ENCODE assay signal across 12 mouse cellular contexts in genomic region chr11:32961600-32961999, GRCm38 (mm10).
DNase-seq lines count a peak whose midpoint lies in the region; ATAC-seq and TF ChIP-seq lines count a peak whose summit lies in the region.
"Had no signal": no experiment of that assay in that cellular context is flagged by ENCODE, and none has a peak within 500 bp of the region (broad histone marks: within the 10 kb centered on the region; RNA-seq: fewer than 3 reads in every experiment).

No protein-coding gene starts in this region.

- 78% methylated on average over 3 of the region's 3 CpGs for WGBS in forebrain, postnatal 0 days
- 70% methylated on average over 3 of the region's 3 CpGs for WGBS in forebrain, embryonic 16.5 days
- WGBS in liver, adult 2 months: 53% methylated on average over 3 of the region's 3 CpGs
- 72% methylated on average over 3 of the region's 3 CpGs for WGBS in limb, embryonic 11.5 days

- H3K4me2 ChIP-seq in forebrain, postnatal 0 days (ENCODE audit: low read depth): no peak overlapping the region
- no peak overlapping the region for H3K4me2 ChIP-seq in forebrain, embryonic 16.5 days (ENCODE audit: low read length)
- H3K4me2 ChIP-seq in limb, embryonic 11.5 days (ENCODE audit: low read depth, severe bottlenecking): no peak overlapping the region

- DNase-seq in forebrain, postnatal 0 days: no peak
- DNase-seq in liver, adult 2 months (ENCODE audit: extremely low read depth, low read depth, low spot score): no peak
- no peak for DNase-seq in liver
- peak; percentile 62 for DNase-seq in ES-E14 (ENCODE audit: low read depth, low spot score)
- peak; percentile 60 for DNase-seq in limb, embryonic 11.5 days (ENCODE audit: low spot score)
- DNase-seq in Muller cell, postnatal 12 days (ENCODE audit: inconsistent ontology term): no peak
- DNase-seq in right cerebral cortex, postnatal 36 days (ENCODE audit: low spot score in 2 of 2): no peak
- DNase-seq: cerebellum, adult 9-11 months; heart, postnatal 36 days; layer of hippocampus, adult 9-11 months had no signal

- peak; percentile 57 for TF ChIP-seq CTCF in forebrain, postnatal 0 days (IDR thresholded peaks at IDR 0.05; ENCODE audit: low read depth)
- peak; percentile 23; the same call in 1 of the 2 replicates for TF ChIP-seq CTCF in liver, adult 2 months (IDR thresholded peaks at IDR 0.05; ENCODE audit: low read depth, low read length)

- no peak for TF ChIP-seq POLR2A in liver, adult 2 months (IDR thresholded peaks at IDR 0.05; ENCODE audit: extremely low read depth, insufficient read depth, low read length)

- H3K4me3 ChIP-seq in forebrain, postnatal 0 days (ENCODE audit: low read depth, low read length): no peak overlapping the region
- no peak overlapping the region for H3K4me3 ChIP-seq in forebrain, embryonic 16.5 days (replicated peaks; ENCODE audit: low read length)
- no peak overlapping the region for H3K4me3 ChIP-seq in liver, adult 2 months (ENCODE audit: insufficient read depth, low read depth, low read length)
- H3K4me3 ChIP-seq in ES-E14 (ENCODE audit: insufficient read depth in 1 of 2, low read depth in 1 of 2, low read length in 2 of 2, poor library complexity in 1 of 2, severe bottlenecking in 1 of 2): no peak overlapping the region
- no peak overlapping the region for H3K4me3 ChIP-seq in limb, embryonic 11.5 days (ENCODE audit: low read depth, low read length)

- H3K36me3 ChIP-seq in forebrain, postnatal 0 days (ENCODE audit: insufficient read depth): no peaks in the 10 kb centered on the region
- no peaks in the 10 kb centered on the region for H3K36me3 ChIP-seq in forebrain, embryonic 16.5 days (ENCODE audit: control insufficient read depth, insufficient read depth)
- no peaks in the 10 kb centered on the region for H3K36me3 ChIP-seq in liver, adult 2 months (ENCODE audit: control insufficient read depth, insufficient read depth, low read length)
- H3K36me3 ChIP-seq in ES-E14 (ENCODE audit: control insufficient read depth, insufficient read depth, low read length, poor library complexity, severe bottlenecking): no peaks in the 10 kb centered on the region
- no peaks in the 10 kb centered on the region for H3K36me3 ChIP-seq in limb, embryonic 11.5 days (ENCODE audit: control insufficient read depth, insufficient read depth, low read length)

- H3K9me3 ChIP-seq in forebrain, postnatal 0 days (ENCODE audit: low read length): no peaks in the 10 kb centered on the region
- no peaks in the 10 kb centered on the region; the same call in 1 of the 2 replicates for H3K9me3 ChIP-seq in forebrain, embryonic 16.5 days (ENCODE audit: control insufficient read depth, low read length)
- no peaks in the 10 kb centered on the region for H3K9me3 ChIP-seq in ES-E14 (ENCODE audit: control insufficient read depth, insufficient read depth, low read depth, low read length)
- H3K9me3 ChIP-seq in limb, embryonic 11.5 days (ENCODE audit: control insufficient read depth, low read length): no peaks in the 10 kb centered on the region

- H3K4me1 ChIP-seq in forebrain, postnatal 0 days (ENCODE audit: insufficient read depth): no peaks in the 10 kb centered on the region
- H3K4me1 ChIP-seq in forebrain, embryonic 16.5 days (replicated peaks; ENCODE audit: control insufficient read depth, insufficient read depth, low read length): 0 out of 2 replicates have a peak, but pooled peaks cover 2% of the 10 kb centered on the region
- no peaks in the 10 kb centered on the region for H3K4me1 ChIP-seq in liver, adult 2 months (ENCODE audit: control insufficient read depth, insufficient read depth, low read length)
- H3K4me1 ChIP-seq in ES-E14 (ENCODE audit: control insufficient read depth in 2 of 2, insufficient read depth in 2 of 2, low read length in 2 of 2, poor library complexity in 1 of 2): no peaks in the 10 kb centered on the region
- peaks cover 12% of the 10 kb centered on the region for H3K4me1 ChIP-seq in limb, embryonic 11.5 days (ENCODE audit: control insufficient read depth, insufficient read depth, low read length)

- ATAC-seq in forebrain, postnatal 0 days: no peak
- no peak for ATAC-seq in forebrain, embryonic 16.5 days
- no peak for ATAC-seq in limb, embryonic 11.5 days (ENCODE audit: insufficient number of reproducible peaks, low FRiP score, low TSS enrichment, low read depth)
- ATAC-seq: forebrain, embryonic 14.5 days had no signal

- H3K79me2 ChIP-seq in liver, adult 2 months (ENCODE audit: control insufficient read depth, insufficient read depth, low read length): no peaks in the 10 kb centered on the region

- in situ Hi-C loops in ES-E14 (cut with MboI; ENCODE audit: low sequenced_read_pairs in 2 of 2, unreplicated experiment in 2 of 2): no loop called here

- H3K9ac ChIP-seq in forebrain, postnatal 0 days: no peak overlapping the region
- no peak overlapping the region for H3K9ac ChIP-seq in forebrain, embryonic 16.5 days (replicated peaks; ENCODE audit: low read depth, low read length)
- no peak overlapping the region for H3K9ac ChIP-seq in liver, adult 2 months (ENCODE audit: low read depth, low read length)
- H3K9ac ChIP-seq in ES-E14 (ENCODE audit: insufficient read depth, low read depth, low read length, poor library complexity, severe bottlenecking): no peak overlapping the region
- no peak overlapping the region for H3K9ac ChIP-seq in limb, embryonic 11.5 days (ENCODE audit: low read length)

- H3K27me3 ChIP-seq in forebrain, postnatal 0 days (ENCODE audit: insufficient read depth, low read length): no peaks in the 10 kb centered on the region
- no peaks in the 10 kb centered on the region for H3K27me3 ChIP-seq in forebrain, embryonic 16.5 days (replicated peaks; ENCODE audit: control insufficient read depth, insufficient read depth, low read length)
- no peaks in the 10 kb centered on the region for H3K27me3 ChIP-seq in liver, adult 2 months (ENCODE audit: control insufficient read depth, insufficient read depth, low read length)
- H3K27me3 ChIP-seq in limb, embryonic 11.5 days (ENCODE audit: control insufficient read depth, insufficient read depth, low read length): peaks cover 4% of the 10 kb centered on the region; the same call in 1 of the 2 replicates

- H3K27ac ChIP-seq in forebrain, postnatal 0 days (ENCODE audit: low read depth, low read length): no peak overlapping the region
- H3K27ac ChIP-seq in forebrain, embryonic 16.5 days (ENCODE audit: low read length): no peak overlapping the region
- H3K27ac ChIP-seq in liver, adult 2 months (replicated peaks; ENCODE audit: insufficient read depth, low read depth, low read length): no peak overlapping the region
- H3K27ac ChIP-seq in ES-E14 (ENCODE audit: insufficient read depth, low read depth, low read length, poor library complexity, severe bottlenecking): no peak overlapping the region
- H3K27ac ChIP-seq in limb, embryonic 11.5 days (replicated peaks; ENCODE audit: low read depth, low read length): no peak overlapping the region

TF ChIP-seq in ES-E14, 5 proteins besides CTCF, POLR2A, EP300 and RAD21:
- TF ChIP-seq ZNF384 (IDR thresholded peaks at IDR 0.05; ENCODE audit: low read depth, low read length): peak; percentile 79
- peak; percentile 76; the same call in 1 of the 2 replicates for TF ChIP-seq ZC3H11A (IDR thresholded peaks at IDR 0.05; ENCODE audit: borderline replicate concordance, low read depth, low read length)
- TF ChIP-seq MAFK (IDR thresholded peaks at IDR 0.05; ENCODE audit: insufficient read depth, low read depth, low read length): no peak

Comparison
In these comparisons a context has a peak if more than half of its experiments do, and no peak if none do; other contexts are left out.
1. DNase-seq: peak in ES-E14 (single experiment) and limb, embryonic 11.5 days (single experiment); none in forebrain, postnatal 0 days (single experiment), liver, adult 2 months (single experiment), liver (single experiment), Muller cell, postnatal 12 days (single experiment) and right cerebral cortex, postnatal 36 days (0 of 2).